Mouse (Mus musculus): ENCODE measurements around the gene Gpsm2.
"Not testable (repeated sequence)": the region's sequence is repeated elsewhere in the genome, so short reads cannot be mapped to it uniquely, and the experiment has no call there.

Gene Gpsm2

DNA sequence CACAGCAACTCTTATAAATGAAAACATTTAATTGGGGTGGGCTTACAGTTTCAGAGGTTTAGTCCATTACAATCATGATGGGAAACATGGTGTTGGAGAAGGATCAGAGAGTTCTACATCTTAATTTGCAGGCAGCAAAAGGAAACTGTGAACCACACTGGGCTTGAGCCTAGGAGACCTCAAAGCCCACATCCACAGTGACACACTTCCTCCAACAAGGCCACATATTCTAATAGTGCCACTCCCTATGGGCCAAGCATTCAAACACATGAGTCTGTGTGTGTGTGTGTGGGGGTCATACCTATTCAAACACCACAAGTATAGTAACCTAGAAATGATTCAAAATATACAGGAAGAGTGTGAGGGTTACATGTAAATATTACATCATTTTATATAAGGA, 5.2 kb upstream of the Gpsm2 start:
- no peak for DNase-seq (ENCODE audit: extremely low read depth, insufficient read length, low spot score)

DNA sequence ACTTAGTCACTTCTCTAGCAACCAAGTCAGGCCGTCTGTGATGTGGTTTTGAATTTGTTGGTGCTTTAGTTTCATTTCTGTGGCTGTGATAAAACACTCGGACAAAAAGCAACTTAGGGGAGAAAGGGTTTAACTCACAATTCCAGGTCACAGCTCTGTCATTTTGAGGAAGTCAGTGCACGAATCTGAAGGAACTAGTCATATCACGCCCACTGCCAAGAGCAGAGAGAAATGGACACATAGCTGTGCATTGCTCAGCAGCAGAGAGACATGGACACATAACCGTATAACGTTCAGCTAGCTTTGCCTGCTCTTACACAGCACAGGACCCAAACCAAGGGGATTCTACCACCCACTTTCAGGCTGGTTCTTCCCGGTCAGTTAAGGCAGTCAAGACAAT, 4.3 kb upstream of the Gpsm2 start:
- no peak for DNase-seq (ENCODE audit: extremely low read depth, insufficient read length, low spot score)

GRCm38 (mm10) chr3:108721076-108721991, 775 bp downstream of the Gpsm2 start:
- no peak for DNase-seq (ENCODE audit: extremely low read depth, insufficient read length, low spot score)

GRCm38 (mm10) chr3:108719761-108720160, 2.3 kb downstream of the Gpsm2 start:
- DNase-seq (ENCODE audit: extremely low read depth, insufficient read length, low spot score): no peak

- DNase-seq (ENCODE audit: extremely low read depth, insufficient read length, low spot score): no peak
These were observed 2.8 kb downstream of the Gpsm2 start for GRCm38 (mm10) chr3:108719357-108719756.

GRCm38 (mm10) chr3:108717896-108718502, 4.1 kb downstream of the Gpsm2 start:
- peak; percentile 27 for DNase-seq (ENCODE audit: extremely low read depth, insufficient read length, low spot score)

DNA sequence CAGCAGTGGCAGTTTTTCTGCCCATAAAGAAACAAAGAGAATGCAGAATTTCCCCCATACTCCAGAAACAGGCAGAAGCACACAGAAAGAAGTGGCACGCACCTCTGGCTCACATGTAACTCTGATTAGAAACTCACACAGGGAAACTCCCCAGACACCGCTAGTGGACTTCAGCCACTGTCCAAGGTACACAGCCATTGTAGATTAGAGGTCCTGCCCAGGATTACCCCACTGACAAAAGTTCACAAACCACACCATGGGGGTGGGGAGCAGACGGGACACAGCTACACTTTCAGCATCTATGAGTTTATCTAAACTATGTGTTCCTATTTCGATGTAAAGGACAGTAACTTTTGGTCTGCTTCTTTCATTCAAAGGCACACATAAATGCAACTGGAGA, 7.3 kb downstream of the Gpsm2 start:
- DNase-seq (ENCODE audit: extremely low read depth, insufficient read length, low spot score): no peak

GRCm38 (mm10) chr3:108713065-108713675, 8.9 kb downstream of the Gpsm2 start:
- no peak for DNase-seq (ENCODE audit: extremely low read depth, insufficient read length, low spot score)

DNA sequence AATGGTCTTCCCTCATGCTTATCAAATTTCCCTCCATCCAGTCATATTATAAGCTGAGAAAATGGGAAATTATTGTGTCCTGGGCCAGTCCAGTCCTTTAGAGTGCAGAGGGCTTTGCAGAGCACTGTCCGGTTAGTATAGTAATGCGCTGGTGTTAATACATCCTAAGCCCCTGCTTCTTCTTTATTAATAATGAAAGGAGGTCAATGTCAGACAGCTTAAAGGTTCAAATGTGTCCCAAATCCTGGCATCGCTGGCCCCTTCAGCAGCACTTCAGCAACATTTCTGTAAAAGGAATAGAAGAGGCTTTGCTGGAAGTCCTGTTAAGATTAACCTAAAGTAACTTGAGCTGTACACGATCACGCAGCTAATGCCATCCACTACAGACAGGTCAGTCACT, 10.8 kb downstream of the Gpsm2 start:
- DNase-seq (ENCODE audit: extremely low read depth, insufficient read length, low spot score): no peak

GRCm38 (mm10) chr3:108702789-108703188, 19.3 kb downstream of the Gpsm2 start:
- no peak for DNase-seq (ENCODE audit: extremely low read depth, insufficient read length, low spot score)

DNA sequence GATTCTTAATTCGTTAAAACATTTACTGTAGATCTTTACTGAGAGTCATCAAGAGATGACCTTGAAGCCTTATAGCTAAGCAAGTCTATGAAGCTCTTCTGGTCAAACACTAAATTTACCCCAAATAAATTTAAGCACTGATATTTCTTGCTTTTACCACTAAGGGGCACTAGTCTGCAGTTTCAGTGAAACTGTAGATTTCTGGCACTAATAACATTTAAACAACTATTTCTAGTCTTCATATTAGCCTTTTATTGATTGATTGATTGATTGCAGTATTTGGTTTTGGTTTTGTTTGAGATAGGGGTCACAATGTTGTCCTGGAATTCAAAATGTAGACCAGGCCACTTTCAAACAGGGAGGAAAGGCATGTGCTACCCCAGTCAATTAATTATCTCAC, 20.9 kb downstream of the Gpsm2 start:
- DNase-seq (ENCODE audit: extremely low read depth, insufficient read length, low spot score): no peak

DNA sequence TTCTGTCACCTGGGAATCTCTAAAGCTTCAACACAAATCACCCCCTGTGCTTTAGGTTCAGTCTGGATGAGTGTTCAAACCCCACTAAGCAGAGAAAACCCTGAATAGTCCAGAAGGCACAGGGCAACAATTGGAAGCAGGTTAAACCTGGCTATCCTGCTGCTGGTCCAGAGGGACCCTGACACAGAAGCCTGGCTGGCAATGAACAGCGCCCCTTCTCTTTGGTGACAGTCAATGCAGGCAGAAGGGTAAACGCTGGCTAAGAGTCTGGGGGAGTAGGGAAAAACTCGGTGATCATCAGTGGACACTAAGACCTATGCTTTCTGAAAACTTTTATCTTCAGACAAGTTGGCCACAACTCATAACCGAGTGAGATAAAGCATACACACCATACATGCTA, 22.3 kb downstream of the Gpsm2 start:
- no peak for DNase-seq (ENCODE audit: extremely low read depth, insufficient read length, low spot score)

DNA sequence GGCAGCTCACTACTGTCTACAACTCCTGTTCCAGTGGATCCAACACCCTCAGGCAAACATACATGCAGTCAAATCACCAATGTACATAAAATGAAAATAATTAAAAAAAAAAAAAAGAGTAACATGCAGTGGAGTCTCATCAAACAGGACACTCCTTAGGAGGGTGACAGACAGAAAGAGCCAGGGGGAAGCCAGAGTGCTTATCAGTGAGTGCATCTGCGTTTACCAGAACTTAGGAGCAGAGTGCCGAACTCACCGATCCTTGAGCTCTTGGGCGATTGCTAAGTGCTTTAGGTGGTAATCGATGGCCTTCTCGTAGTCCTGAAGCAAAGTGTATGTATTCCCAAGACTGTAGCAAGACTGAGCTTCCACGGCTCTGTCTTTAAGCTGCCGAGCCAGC, 23.4 kb downstream of the Gpsm2 start:
- no peak for DNase-seq (ENCODE audit: extremely low read depth, insufficient read length, low spot score)

GRCm38 (mm10) chr3:108694321-108694720, 27.8 kb downstream of the Gpsm2 start:
- DNase-seq (ENCODE audit: extremely low read depth, insufficient read length, low spot score): no peak

DNA sequence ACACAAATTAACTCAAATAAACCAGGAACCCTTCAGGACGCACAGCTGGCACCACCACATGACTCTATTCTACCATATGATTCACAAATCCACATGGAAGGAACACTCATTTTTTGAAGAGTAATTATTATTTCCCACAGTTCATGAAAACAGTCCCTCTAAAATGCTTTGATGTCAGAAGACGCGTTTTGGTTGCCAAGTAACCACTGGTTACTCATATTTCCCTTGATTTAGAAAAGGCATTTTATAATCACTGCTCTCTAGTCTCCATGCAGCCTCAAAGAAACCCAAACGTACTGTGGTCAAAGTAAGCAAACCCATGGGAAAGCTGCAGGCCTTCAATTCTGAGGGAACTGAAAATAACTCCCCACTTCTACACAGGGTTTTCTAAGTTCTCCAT, 32.1 kb downstream of the Gpsm2 start:
- no peak for DNase-seq (ENCODE audit: extremely low read depth, insufficient read length, low spot score)

GRCm38 (mm10) chr3:108689446-108689845, 32.7 kb downstream of the Gpsm2 start:
- DNase-seq (ENCODE audit: extremely low read depth, insufficient read length, low spot score): no peak

DNA sequence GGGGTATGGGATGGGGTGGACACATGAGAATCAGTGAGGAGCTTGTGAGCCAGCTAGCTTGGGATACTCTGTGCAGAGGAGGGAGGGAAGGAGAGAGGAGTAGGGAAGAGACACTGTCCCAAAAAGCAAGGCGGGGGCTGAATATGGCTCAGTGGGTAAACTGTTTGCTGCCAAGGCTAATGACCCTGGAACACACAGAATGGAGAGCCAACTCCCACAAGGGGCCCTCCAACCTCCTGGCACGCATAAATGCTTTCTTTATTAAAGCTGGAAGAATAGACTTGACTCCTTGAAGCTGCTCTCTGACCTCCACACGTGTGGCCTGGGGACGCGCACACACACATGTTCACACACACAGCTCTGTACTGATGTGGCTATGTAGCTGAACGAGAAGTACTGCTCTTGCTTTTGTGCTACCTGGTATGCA, 33.1 kb downstream of the Gpsm2 start:
- DNase-seq (ENCODE audit: extremely low read depth, insufficient read length, low spot score): no peak

DNA sequence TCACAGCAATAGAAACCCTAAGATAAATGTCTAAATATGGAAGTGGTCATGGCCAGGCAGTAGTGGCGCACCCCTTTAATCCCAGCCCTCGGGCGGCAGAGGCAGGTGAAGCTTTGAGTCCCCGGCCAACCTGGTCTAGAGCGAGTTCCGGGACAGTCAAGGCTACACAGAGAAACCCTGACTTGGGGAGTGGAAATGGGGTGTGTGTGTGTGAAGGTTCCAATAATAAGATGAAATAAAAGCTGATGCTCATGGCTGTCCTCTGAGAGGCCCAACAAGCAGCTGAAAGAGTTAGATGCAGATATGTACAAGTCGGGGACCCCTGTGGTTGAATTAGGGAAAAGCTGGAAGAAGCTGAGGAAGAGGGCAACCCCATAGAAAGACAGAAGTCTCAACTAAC, 36.4 kb downstream of the Gpsm2 start:
- DNase-seq (ENCODE audit: extremely low read depth, insufficient read length, low spot score): no peak

DNA sequence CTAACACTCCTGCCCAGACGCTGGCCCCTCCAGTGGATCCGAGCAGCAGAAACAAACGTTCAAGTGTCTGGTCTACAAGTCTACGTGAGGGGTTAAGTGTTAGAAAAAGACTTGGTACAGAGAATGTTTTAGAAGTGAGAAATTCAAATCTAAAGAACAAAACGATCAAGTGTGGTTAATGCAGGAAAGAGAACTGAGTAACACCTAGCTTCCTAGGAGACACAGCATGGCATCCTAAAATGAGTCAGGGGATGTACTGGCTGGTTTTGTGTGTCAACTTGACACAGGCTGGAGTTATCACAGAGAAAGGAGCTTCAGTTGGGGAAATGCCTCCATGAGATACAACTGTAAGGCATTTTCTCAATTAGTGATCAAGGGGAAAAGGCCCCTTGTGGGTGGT, 38.5 kb downstream of the Gpsm2 start:
- not testable (repeated sequence) for DNase-seq (ENCODE audit: extremely low read depth, insufficient read length, low spot score)

DNA sequence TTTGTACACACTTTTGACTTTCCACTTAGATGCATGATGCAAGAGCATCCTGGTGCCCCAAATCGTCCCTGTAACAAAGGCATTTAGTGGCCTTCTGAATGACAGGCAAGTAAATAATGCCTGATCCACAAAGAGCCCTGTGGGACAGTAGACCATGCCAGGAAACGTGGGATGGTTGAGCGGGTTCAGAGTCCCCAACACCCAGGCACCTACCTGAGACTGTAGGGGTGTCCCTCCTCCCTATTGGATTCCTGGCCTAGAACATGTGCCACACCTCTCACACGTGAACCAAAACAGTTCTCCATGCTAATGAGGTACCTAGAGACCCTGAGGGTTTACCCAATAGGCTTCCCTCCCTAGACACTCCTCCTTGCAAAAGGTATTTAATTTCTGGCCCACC, 41.1 kb downstream of the Gpsm2 start:
- DNase-seq (ENCODE audit: extremely low read depth, insufficient read length, low spot score): no peak

DNA sequence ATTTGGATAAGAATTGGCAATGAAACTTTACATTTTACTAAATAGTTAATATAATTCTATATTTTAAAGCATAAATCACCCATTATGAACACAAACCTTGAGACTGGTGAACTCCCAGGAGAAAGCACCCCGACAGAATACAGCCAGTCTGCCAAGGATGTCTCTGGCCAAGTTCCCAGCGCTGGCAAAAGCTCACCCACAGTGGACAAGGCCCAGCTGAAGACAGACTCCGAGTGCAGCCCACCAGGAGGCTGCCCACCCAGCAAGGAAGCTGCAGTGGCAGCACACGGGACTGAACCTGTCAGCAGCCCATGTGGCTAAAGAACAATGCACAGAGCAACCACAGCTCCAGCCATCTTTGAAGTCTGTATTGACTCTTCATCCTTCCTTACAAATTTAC, 45.5 kb downstream of the Gpsm2 start:
- DNase-seq (ENCODE audit: extremely low read depth, insufficient read length, low spot score): no peak

- DNase-seq (ENCODE audit: extremely low read depth, insufficient read length, low spot score): no peak
These were observed 61.2 kb downstream of the Gpsm2 start for GRCm38 (mm10) chr3:108660941-108661340.

Measured in 3134 (cell line).